8 mouse cellular contexts compared by ENCODE assay signal in genomic region chr11:102408888-102409794, GRCm38 (mm10). TPM values are rescaled to one million over a fixed set of nuclear protein-coding genes. Genes with fewer than 3 reads are reported as not detected.
DNase-seq lines count a peak whose midpoint lies in the region; ATAC-seq and TF ChIP-seq lines count a peak whose summit lies in the region.

No protein-coding gene starts in this region.

- no peak overlapping the region; the same call in 1 of the 2 replicates for H3K9ac ChIP-seq in neural tube, embryonic 11.5 days (ENCODE audit: low read length)
- H3K9ac ChIP-seq in limb, embryonic 14.5 days (ENCODE audit: low read depth, low read length, severe bottlenecking): peak overlapping the region; percentile 25; the same call in 1 of the 2 replicates

- H3K4me1 ChIP-seq in neural tube, embryonic 11.5 days (ENCODE audit: control insufficient read depth, insufficient read depth, low read length): peaks cover 15% of the 10 kb centered on the region
- peaks cover 8% of the 10 kb centered on the region for H3K4me1 ChIP-seq in limb, embryonic 14.5 days (ENCODE audit: control insufficient read depth, insufficient read depth, low read length)

- peak overlapping the region; percentile 74 for H3K4me3 ChIP-seq in neural tube, embryonic 11.5 days (ENCODE audit: low read depth, low read length)
- peak overlapping the region; percentile 67 for H3K4me3 ChIP-seq in limb, embryonic 14.5 days (replicated peaks; ENCODE audit: low read length)

- peak; percentile 26 for DNase-seq in adrenal gland, postnatal 14 days
- no peak for DNase-seq in adrenal gland, postnatal 25 days
- DNase-seq in neural tube, embryonic 11.5 days (ENCODE audit: low spot score): no peak
- DNase-seq in neural tube, embryonic 10.5 days (ENCODE audit: extremely low spot score, low spot score): no peak
- no peak for DNase-seq in limb, embryonic 14.5 days (ENCODE audit: low spot score)
- DNase-seq in testis, postnatal 14 days (ENCODE audit: low spot score): peak; percentile 4
- no peak for DNase-seq in right cerebral cortex, postnatal 36 days (ENCODE audit: low spot score in 2 of 2)
- no peak for DNase-seq in left cerebral cortex, adult 18-20 months (ENCODE audit: low spot score in 2 of 2)

- H3K27ac ChIP-seq in neural tube, embryonic 11.5 days (ENCODE audit: low read depth, low read length): no peak overlapping the region
- peak overlapping the region; percentile 83; the same call in 1 of the 2 replicates for H3K27ac ChIP-seq in limb, embryonic 14.5 days (replicated peaks; ENCODE audit: low read depth, low read length)

- H3K4me2 ChIP-seq in neural tube, embryonic 11.5 days (ENCODE audit: low read depth): peak overlapping the region; percentile 94
- peak overlapping the region; percentile 96 for H3K4me2 ChIP-seq in limb, embryonic 14.5 days (replicated peaks; ENCODE audit: low read depth, low read length, severe bottlenecking)

- 38% methylated on average over 15 of the region's 15 CpGs for WGBS in neural tube, embryonic 11.5 days
- 35% methylated on average over 14 of the region's 15 CpGs for WGBS in limb, embryonic 14.5 days

- H3K9me3 ChIP-seq in neural tube, embryonic 11.5 days (ENCODE audit: control insufficient read depth, low read length): no peaks in the 10 kb centered on the region
- no peaks in the 10 kb centered on the region for H3K9me3 ChIP-seq in limb, embryonic 14.5 days (ENCODE audit: control insufficient read depth, low read length)

- peaks cover 2% of the 10 kb centered on the region; the same call in 1 of the 2 replicates for H3K36me3 ChIP-seq in neural tube, embryonic 11.5 days (ENCODE audit: control insufficient read depth, insufficient read depth, low read length)
- H3K36me3 ChIP-seq in limb, embryonic 14.5 days (ENCODE audit: control insufficient read depth, insufficient read depth, low read length): peaks cover 10% of the 10 kb centered on the region; the same call in 1 of the 2 replicates

- no peak for ATAC-seq in neural tube, embryonic 11.5 days (ENCODE audit: insufficient read depth, low FRiP score, low TSS enrichment)
- no peak for ATAC-seq in limb, embryonic 14.5 days (ENCODE audit: low FRiP score, low read depth)

- H3K27me3 ChIP-seq in neural tube, embryonic 11.5 days (ENCODE audit: control insufficient read depth, insufficient read depth, low read length): no peaks in the 10 kb centered on the region
- no peaks in the 10 kb centered on the region for H3K27me3 ChIP-seq in limb, embryonic 14.5 days (ENCODE audit: control insufficient read depth, insufficient read depth, low read length)

- no peak for TF ChIP-seq POLR2A in limb, embryonic 14.5 days (IDR thresholded peaks at IDR 0.05; ENCODE audit: borderline replicate concordance, extremely low read depth, insufficient read depth, insufficient read length)

RNA-seq across cellular contexts. Expression of gene Slc25a39, which starts 1.4 kb away (rescaled TPM):
- 373 and 415 TPM in 2 replicates for total RNA-seq in adrenal gland, postnatal 14 days (2021)
- total RNA-seq in adrenal gland, postnatal 25 days (2021): 439 and 629 TPM in 2 replicates
- polyA plus RNA-seq in neural tube, embryonic 11.5 days (2014; fragmentation: Nextera tagmentation; extraction: Ambion mirVana): 174 and 184 TPM in 2 replicates
- 120 and 181 TPM in 2 replicates for polyA plus RNA-seq in limb, embryonic 14.5 days (2012; rRNA removed)
- polyA plus RNA-seq in limb, embryonic 14.5 days (2014; fragmentation: Nextera tagmentation; extraction: Ambion mirVana): 179 and 195 TPM in 2 replicates
- total RNA-seq in left cerebral cortex, adult 18-20 months (2021): 10 to 100 TPM; 60.6 to 73.2 TPM

RNA-seq across cellular contexts. Expression of gene Rundc3a, which starts 15.9 kb away (rescaled TPM):
- total RNA-seq in adrenal gland, postnatal 14 days (2021): 31.3 and 31.6 TPM in 2 replicates
- total RNA-seq in adrenal gland, postnatal 25 days (2021): 24.4 and 39.7 TPM in 2 replicates
- 46.7 and 51.5 TPM in 2 replicates for polyA plus RNA-seq in neural tube, embryonic 11.5 days (2014; fragmentation: Nextera tagmentation; extraction: Ambion mirVana)
- 2.9 and 3.2 TPM in 2 replicates for polyA plus RNA-seq in limb, embryonic 14.5 days (2012; rRNA removed)
- polyA plus RNA-seq in limb, embryonic 14.5 days (2014; fragmentation: Nextera tagmentation; extraction: Ambion mirVana): 1.0 and 1.1 TPM in 2 replicates
- total RNA-seq in left cerebral cortex, adult 18-20 months (2021): 100 to 1,000 TPM; 477 to 484 TPM

RNA-seq across cellular contexts. Expression of gene Grn, which starts 21.0 kb away (rescaled TPM):
- 180 and 194 TPM in 2 replicates for total RNA-seq in adrenal gland, postnatal 14 days (2021)
- 198 and 230 TPM in 2 replicates for total RNA-seq in adrenal gland, postnatal 25 days (2021)
- polyA plus RNA-seq in neural tube, embryonic 11.5 days (2014; fragmentation: Nextera tagmentation; extraction: Ambion mirVana): 54.2 and 54.8 TPM in 2 replicates
- 120 and 135 TPM in 2 replicates for polyA plus RNA-seq in limb, embryonic 14.5 days (2012; rRNA removed)
- 118 and 133 TPM in 2 replicates for polyA plus RNA-seq in limb, embryonic 14.5 days (2014; fragmentation: Nextera tagmentation; extraction: Ambion mirVana)
- 10 to 100 TPM; 55.8 to 58.9 TPM for total RNA-seq in left cerebral cortex, adult 18-20 months (2021)

RNA-seq across cellular contexts. Expression of gene Fam171a2, which starts 38.3 kb away (rescaled TPM):
- total RNA-seq in adrenal gland, postnatal 14 days (2021): 8.2 and 9.6 TPM in 2 replicates
- 4.3 and 8.7 TPM in 2 replicates for total RNA-seq in adrenal gland, postnatal 25 days (2021)
- 11.6 and 12.0 TPM in 2 replicates for polyA plus RNA-seq in neural tube, embryonic 11.5 days (2014; fragmentation: Nextera tagmentation; extraction: Ambion mirVana)
- 56.8 and 85.1 TPM in 2 replicates for polyA plus RNA-seq in limb, embryonic 14.5 days (2012; rRNA removed)
- polyA plus RNA-seq in limb, embryonic 14.5 days (2014; fragmentation: Nextera tagmentation; extraction: Ambion mirVana): 8.9 and 10.0 TPM in 2 replicates
- 100 to 1,000 TPM; 113 to 133 TPM for total RNA-seq in left cerebral cortex, adult 18-20 months (2021)

RNA-seq across cellular contexts. Expression of gene Slc4a1, which starts 43.1 kb away (rescaled TPM):
- 17.5 and 72.4 TPM in 2 replicates for total RNA-seq in adrenal gland, postnatal 14 days (2021)
- total RNA-seq in adrenal gland, postnatal 25 days (2021): 1.0 and 1.8 TPM in 2 replicates
- polyA plus RNA-seq in neural tube, embryonic 11.5 days (2014; fragmentation: Nextera tagmentation; extraction: Ambion mirVana): 26.6 and 28.4 TPM in 2 replicates
- 3.5 and 4.3 TPM in 2 replicates for polyA plus RNA-seq in limb, embryonic 14.5 days (2012; rRNA removed)
- polyA plus RNA-seq in limb, embryonic 14.5 days (2014; fragmentation: Nextera tagmentation; extraction: Ambion mirVana): 2.8 and 6.6 TPM in 2 replicates
- total RNA-seq in left cerebral cortex, adult 18-20 months (2021): under 1 TPM; 0.09 to 0.19 TPM

Comparison
In these comparisons a context has a peak if more than half of its experiments do, and no peak if none do; other contexts are left out.
1. DNase-seq: peak in adrenal gland, postnatal 14 days (single experiment) and testis, postnatal 14 days (single experiment); none in adrenal gland, postnatal 25 days (single experiment), neural tube, embryonic 11.5 days (single experiment), neural tube, embryonic 10.5 days (single experiment), limb, embryonic 14.5 days (single experiment), right cerebral cortex, postnatal 36 days (0 of 2) and left cerebral cortex, adult 18-20 months (0 of 2).
2. RNA of gene Rundc3a, which starts 15.9 kb away (total RNA-seq): 477 to 484 TPM in left cerebral cortex, adult 18-20 months; 24.4 to 39.7 TPM in adrenal gland, postnatal 25 days and 31.3 to 31.6 TPM in adrenal gland, postnatal 14 days; every median in the first group is over 10 times any median in the second.